Mouse (Mus musculus) kidney, adult 2 months (tissue): Measurements from ENCODE around the gene AC153137.1. TPM values are rescaled to one million over a fixed set of nuclear protein-coding genes. Genes with fewer than 3 reads are reported as not detected.
A peak's percentile ranks its signal among the peaks of the same experiment; 100 is the strongest.
"Not testable (repeated sequence)": the region's sequence is repeated elsewhere in the genome, so short reads cannot be mapped to it uniquely, and the experiment has no call there.

Experiments used
- DNase-seq: peaks from one replicate; pipeline ENCODE4 v3.0.0; 2021
- H3K27ac ChIP-seq: fragments of 200-500 bp; 2 replicates; pipeline ENCODE4 v1.5.1; 2012; ENCODE audit warnings: low read depth, low read length, control low read depth, inconsistent platforms; ENCODE audit not compliant: insufficient read depth
- H3K27me3 ChIP-seq: fragments of 200-500 bp; replicated peaks from 2 replicates; pipeline ENCODE4 v1.6.1; 2012; ENCODE audit warnings: mild to moderate bottlenecking, moderate library complexity, low read length, inconsistent platforms; ENCODE audit not compliant: control insufficient read depth, insufficient read depth
- H3K36me3 ChIP-seq: fragments of 200-500 bp; 2 replicates; pipeline ENCODE4 v1.6.1; 2012; ENCODE audit warnings: mild to moderate bottlenecking, moderate library complexity, low read length, inconsistent platforms; ENCODE audit not compliant: control insufficient read depth, insufficient read depth
- H3K4me1 ChIP-seq: fragments of 200-500 bp; 2 replicates; pipeline ENCODE4 v1.6.1; 2011; ENCODE audit warnings: low read length; ENCODE audit not compliant: control insufficient read depth, insufficient read depth
- H3K4me3 ChIP-seq: fragments of 200-500 bp; 2 replicates; pipeline ENCODE4 v1.5.1; 2011; ENCODE audit warnings: mild to moderate bottlenecking, low read depth, low read length, control low read depth; ENCODE audit not compliant: insufficient read depth
- CTCF ChIP-seq: fragments of 200-500 bp; conservative IDR thresholded peaks from 2 replicates; pipeline ENCODE4 v1.5.1; 2011; ENCODE audit warnings: low read depth, mild to moderate bottlenecking, control low read depth, low read length, moderate library complexity, mixed read lengths; ENCODE audit not compliant: insufficient read depth, insufficient read length
- POLR2A ChIP-seq: fragments of 200-500 bp; IDR thresholded peaks from one replicate; pipeline ENCODE4 v1.6.1; 2011; ENCODE audit warnings: low read depth, low read length, control low read depth
- WGBS: fragments of 180-500 bp; shearing (Covaris S2); methylation state at CpG from one replicate; pipeline ENCODE4 v1.1.7; 2018; 5-methylcytosine and 5-hydroxymethylcytosine counted together
- polyA plus RNA-seq: library from polyadenylated mRNA; depleted of rRNA; stranded (reverse); fragments of >200 nt; gene quantifications from 2 replicates; pipeline ENCODE4 v1.2.3, GENCODE M21; 2012; rRNA removed

Gene AC153137.1
- not detected in 2 replicates for polyA plus RNA-seq

- not testable (repeated sequence) for H3K27ac ChIP-seq, H3K36me3 ChIP-seq, H3K4me3 ChIP-seq, DNase-seq, H3K27me3 ChIP-seq, H3K4me1 ChIP-seq
- WGBS = 89% methylated on average over 6 of the region's 6 CpGs
These were observed at the start of gene AC153137.1 for GRCm38 (mm10) chr1:30977868-30978267. Gene AC153137.1, minus strand, starts transcription at chr1:30977968.

GRCm38 (mm10) chr1:31023173-31023572, 45.4 kb upstream of the AC153137.1 start:
- Histone ChIP-seq H3K4me1 (no peaks in the 10 kb centered on the region), H3K27me3 (no peaks in the 10 kb centered on the region), H3K36me3 (no peaks in the 10 kb centered on the region), H3K4me3 (no peak overlapping the region), H3K27ac (no peak overlapping the region)
- no peak for TF ChIP-seq CTCF
- no peak for TF ChIP-seq POLR2A
- no peak for DNase-seq

- H3K4me3 ChIP-seq = no peak overlapping the region
- H3K4me1 ChIP-seq = no peaks in the 10 kb centered on the region
- 40% methylated on average over 6 of the region's 6 CpGs for WGBS
- no peak for TF ChIP-seq CTCF
- no peak for TF ChIP-seq POLR2A
- H3K36me3 ChIP-seq = no peaks in the 10 kb centered on the region
- H3K27ac ChIP-seq = no peak overlapping the region
- peak; percentile 82 for DNase-seq
- H3K27me3 ChIP-seq = no peaks in the 10 kb centered on the region
These were observed 41.5 kb upstream of the AC153137.1 start for GRCm38 (mm10) chr1:31019283-31019682.

- H3K27me3 ChIP-seq = no peaks in the 10 kb centered on the region
- H3K36me3 ChIP-seq = no peaks in the 10 kb centered on the region
- no peak for TF ChIP-seq CTCF
- no peak for TF ChIP-seq POLR2A
- peak; percentile 47 for DNase-seq
- WGBS = 35% methylated on average over 5 of the region's 5 CpGs
- H3K4me1 ChIP-seq = no peaks in the 10 kb centered on the region
- H3K27ac ChIP-seq = no peak overlapping the region
- H3K4me3 ChIP-seq = no peak overlapping the region
These were observed 39.6 kb upstream of the AC153137.1 start for GRCm38 (mm10) chr1:31017377-31017776.

- no peaks in the 10 kb centered on the region for H3K4me1 ChIP-seq
- H3K27ac ChIP-seq = no peak overlapping the region
- no peak overlapping the region for H3K4me3 ChIP-seq
- TF ChIP-seq POLR2A (no peak), CTCF (no peak)
- WGBS = 85% methylated on average over 6 of the region's 6 CpGs
- DNase-seq = no peak
- no peaks in the 10 kb centered on the region for H3K27me3 ChIP-seq
- no peaks in the 10 kb centered on the region for H3K36me3 ChIP-seq
These were observed 38.3 kb upstream of the AC153137.1 start for GRCm38 (mm10) chr1:31016068-31016467.

- WGBS = 41% methylated on average over 2 of the region's 2 CpGs
- TF ChIP-seq CTCF (no peak), POLR2A (no peak)
- no peak overlapping the region for H3K27ac ChIP-seq
- no peaks in the 10 kb centered on the region for H3K36me3 ChIP-seq
- no peaks in the 10 kb centered on the region for H3K4me1 ChIP-seq
- H3K27me3 ChIP-seq = no peaks in the 10 kb centered on the region
- H3K4me3 ChIP-seq = no peak overlapping the region
- no peak for DNase-seq
These were observed 37.5 kb upstream of the AC153137.1 start for GRCm38 (mm10) chr1:31015261-31015660.

GRCm38 (mm10) chr1:30977239-30977638, 529 bp downstream of the AC153137.1 start:
- H3K36me3 ChIP-seq, H3K4me1 ChIP-seq, H3K27me3 ChIP-seq, H3K4me3 ChIP-seq, H3K27ac ChIP-seq, DNase-seq: not testable (repeated sequence)
- 87% methylated on average over 7 of the region's 7 CpGs for WGBS

- TF ChIP-seq POLR2A = no peak
- TF ChIP-seq CTCF = no peak
- no peak for DNase-seq
- H3K27ac ChIP-seq = no peak overlapping the region
- no peaks in the 10 kb centered on the region for H3K27me3 ChIP-seq
- peaks cover 12% of the 10 kb centered on the region for H3K4me1 ChIP-seq
- no peak overlapping the region for H3K4me3 ChIP-seq
- 88% methylated on average over 2 of the region's 2 CpGs for WGBS
- no peaks in the 10 kb centered on the region for H3K36me3 ChIP-seq
These were observed 26.0 kb downstream of the AC153137.1 start for GRCm38 (mm10) chr1:30951795-30952194.
